Mouse (Mus musculus): ENCODE measurements around the gene Tenm4.
A peak's percentile ranks its signal among the peaks of the same experiment; 100 is the strongest.

Tenm4 gene

DNA sequence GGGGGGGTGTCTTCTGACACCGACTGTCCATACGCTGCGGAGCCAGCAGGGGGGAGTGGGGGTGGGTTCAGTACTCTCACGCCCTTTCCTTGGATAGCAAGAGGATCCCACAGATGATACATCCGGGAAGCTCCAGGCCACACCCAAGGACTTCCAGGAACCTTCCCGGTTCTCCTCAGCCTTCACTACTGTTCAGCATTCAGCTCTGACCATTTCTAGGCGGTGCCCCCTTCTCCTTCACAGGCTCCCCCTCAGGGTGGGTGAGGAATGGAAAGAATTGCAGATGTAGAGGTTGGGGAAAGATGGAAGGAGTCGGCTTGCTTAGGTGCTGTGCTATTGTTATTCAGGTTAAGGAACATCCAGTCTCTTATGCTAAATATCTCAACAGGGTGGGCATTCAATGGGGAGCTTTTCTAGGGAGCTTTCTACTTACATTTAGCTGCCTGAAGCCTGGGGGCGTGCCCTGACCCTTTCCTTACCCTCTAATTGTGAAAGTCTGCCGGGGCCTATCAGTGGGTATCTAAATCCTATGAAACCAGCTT, 33.8 kb downstream of the Tenm4 start:
- DNase-seq = no peak

DNA sequence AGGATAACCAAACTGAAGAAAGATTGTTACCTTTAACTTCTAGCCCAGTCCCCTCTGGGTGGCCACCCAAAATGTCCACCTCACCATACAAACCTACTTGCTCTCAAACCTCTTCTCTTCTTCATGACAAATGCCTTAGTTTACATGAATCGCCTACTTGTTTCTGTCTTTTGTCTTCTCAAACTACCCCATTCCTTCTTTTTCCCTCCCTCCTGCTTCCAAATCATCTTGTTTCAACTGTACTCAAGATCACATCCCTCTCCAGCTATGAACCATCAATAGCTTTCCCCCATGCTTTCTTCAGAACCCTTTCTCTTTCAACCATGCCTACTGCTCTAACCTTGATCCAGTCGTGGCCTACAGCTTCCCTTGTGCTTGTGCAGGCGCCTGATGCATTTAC, 36.0 kb downstream of the Tenm4 start:
- no peak for DNase-seq

DNA sequence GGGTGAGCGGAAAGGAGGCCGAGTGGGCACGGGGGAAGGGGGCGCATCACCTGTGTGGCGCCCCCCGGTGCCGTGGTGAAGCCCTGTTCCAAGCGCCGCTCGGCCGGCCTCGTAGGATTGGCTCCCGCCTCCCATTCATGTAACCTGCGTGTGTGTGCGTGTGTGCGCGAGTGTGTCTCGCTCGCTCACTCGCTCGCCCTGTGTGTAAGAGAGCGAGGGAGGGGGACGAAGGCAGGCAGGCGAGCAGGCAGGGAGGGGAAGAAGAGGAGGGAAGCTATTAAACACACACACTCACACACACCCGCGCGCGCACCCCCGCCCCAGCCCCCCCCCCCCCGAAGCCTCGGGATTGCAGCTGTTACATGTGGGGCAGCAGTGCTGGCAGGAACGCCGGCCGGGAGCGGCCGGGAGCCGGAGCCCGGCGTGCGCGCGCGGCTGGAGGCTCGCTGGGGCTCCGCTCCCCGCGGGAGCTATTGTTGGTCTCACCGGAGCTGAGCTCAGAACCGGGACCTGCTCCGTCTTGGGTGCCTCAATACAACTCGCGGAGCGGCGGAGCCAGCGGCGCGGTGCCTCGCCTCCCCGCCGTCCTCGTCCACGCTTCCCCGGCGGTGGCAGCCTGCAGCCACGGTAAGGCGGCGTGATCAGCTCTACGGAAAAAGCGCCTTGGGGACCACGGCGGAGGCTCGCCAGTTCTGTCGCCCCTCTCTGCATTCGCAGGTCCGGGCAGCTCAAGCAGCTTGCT, 38.9 kb downstream of the Tenm4 start:
- DNase-seq = peak; percentile 50

DNA sequence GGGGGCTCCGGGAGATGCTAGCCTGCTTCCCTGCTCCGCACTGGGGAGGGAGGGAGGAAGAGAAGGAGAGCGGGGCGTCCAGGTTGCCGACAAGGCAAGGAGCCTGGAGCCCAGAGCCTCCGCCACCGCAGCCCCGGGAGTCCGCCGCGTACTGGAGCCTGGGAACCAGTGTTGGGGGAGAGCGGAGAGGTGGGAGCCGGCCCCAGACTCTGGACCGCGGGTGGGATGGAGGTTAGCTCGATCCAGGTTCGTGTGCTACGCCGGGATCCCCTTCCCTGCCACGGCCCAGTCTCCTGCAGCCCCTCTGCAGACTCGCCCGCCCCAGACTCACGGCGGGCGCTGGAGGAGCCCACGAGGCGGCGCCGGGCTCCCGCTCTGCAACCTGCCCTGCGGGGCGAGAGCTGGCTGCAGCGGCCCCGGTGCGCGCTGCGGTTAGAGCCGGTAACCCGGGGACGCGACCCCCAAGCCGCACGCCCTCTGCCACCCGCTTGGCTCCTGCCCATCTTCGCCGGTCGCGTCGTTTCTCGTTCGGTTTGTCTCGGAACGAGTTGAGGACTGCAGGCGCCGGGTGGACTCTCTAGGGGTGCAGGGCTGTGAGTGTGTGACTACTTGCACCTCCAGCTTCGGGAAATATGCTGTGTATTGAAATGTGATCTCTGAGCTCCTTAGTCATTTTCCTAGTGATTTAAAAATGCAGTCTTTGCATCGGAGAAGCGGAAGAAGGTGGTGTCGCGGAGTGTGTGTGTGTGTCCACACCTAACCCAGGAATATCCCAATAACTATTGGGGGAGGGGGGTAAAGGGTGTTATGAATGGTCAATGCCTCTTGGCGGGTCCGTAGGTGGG, 39.7 kb downstream of the Tenm4 start:
- peak; percentile 49 for DNase-seq

DNA sequence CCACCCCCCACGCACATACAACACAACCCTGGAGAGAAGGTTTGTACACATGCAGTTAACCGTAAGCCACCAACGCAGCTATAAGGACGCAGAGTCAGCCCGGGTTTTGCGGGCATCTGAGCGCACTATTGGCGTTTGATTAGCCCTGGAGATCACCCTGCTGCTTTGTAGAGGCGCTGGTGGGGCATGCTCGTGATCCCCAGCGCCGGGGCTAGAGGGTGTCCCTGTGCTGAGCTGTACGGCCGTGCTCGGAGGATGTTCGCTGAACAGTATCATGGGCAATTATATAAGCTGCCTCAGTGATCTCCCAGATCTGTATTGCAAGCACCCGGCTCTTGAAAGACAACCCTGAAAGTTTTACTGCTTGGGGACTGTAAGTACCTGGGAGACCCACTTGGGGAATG, 40.6 kb downstream of the Tenm4 start:
- DNase-seq = peak; percentile 23

DNA sequence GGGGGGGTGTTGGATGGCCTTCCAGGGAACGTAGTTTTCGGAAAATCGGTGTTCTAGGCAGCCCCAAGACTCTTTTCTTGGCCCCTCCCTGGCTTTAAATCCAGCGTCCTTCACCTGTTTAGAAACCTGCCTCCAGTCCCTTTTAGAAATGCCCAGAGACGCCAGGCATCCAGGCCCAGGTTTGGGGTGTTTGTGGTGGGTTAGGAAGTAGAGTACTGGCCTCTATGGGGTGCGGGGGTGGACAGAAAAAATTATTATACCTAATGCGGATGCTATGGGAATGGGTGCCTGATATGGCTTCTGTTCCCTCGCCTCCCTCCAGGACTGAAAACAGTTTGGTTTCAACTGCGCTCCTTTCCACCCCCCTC, 41.2 kb downstream of the Tenm4 start:
- DNase-seq = no peak

DNA sequence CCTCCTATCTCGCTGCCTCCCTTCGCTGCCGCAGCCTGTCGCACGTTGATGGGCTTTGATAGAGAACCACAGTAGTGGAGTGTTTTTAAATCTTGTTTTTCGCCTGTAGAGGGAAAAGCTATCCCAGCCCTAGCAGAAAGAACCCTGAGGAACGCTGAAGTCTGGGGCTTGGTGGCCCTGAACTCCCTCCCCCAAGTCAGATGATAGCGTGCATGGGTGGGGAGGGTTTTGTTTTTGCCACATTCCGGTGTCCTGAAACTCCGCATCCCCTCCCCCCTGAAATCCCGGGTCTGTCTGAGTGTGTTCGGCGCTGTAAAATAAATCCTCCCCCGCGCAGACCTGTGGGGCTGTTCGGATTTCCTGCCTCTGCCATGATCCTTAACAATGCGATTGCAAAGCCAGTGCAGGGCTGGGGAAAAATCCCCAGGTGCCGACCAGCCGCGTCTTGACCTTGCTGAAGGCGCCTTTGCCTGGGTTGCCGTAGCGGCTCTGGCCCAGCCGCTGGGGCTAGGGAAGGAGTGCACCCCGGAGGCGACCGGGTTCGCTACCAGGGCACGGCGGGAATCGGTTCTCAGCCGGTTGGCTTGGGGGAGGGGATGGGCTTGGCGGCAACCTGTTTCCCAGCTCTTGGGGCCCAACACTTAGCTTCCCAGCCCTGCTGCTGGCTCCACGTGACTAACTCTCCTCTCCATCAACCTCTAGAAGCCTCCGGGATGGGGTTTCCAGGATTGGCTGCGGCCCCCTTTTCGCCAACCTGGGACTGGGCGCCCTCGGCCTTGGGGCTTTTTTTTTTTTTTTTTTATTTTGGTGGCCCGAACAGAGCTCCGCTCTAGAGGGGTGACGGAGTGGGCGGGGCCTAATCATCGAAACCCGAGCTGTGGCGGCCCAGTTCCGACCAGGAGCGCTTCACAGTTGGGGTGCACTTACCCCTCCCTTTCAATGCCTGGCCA, 41.8 kb downstream of the Tenm4 start:
- peak; percentile 52 for DNase-seq

DNA sequence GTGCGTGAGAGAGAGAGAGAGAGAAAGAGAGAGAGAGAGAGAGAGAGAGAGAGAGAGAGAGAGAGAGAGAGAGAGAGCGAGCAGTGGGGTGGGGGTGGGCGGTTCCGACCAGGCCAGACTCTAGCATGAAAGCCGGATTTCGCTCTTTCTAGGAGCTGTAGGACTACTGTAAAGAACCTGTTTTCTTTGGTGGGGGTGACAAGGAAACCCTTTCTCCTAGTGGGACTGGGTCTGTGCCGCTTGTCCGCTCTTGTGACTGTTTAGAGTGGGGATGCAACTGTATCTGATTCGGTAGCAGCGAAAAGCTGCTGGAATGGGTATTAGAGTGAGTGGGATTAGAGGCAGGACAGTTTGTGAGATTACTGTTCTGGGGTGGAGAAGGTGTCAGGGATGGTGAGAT, 42.7 kb downstream of the Tenm4 start:
- DNase-seq = no peak

DNA sequence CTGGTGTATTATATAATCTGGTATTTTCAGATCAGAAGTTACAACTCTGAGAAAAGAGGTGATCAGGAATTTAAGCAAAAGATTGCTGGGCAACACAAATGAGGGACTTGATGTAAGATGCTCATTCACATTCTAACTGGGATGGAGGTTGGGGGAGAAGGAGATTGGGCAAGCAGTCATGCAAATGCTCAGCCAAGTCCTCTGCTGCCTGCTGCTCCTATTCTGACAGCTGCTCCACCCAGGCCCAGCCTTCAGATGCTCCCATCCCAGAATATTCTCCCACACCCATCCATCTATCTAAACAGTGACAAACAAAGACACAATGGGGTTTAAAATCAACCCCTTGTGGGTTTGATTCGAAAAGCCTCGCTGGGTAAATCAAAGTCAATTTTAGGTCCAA, 43.8 kb downstream of the Tenm4 start:
- no peak for DNase-seq

DNA sequence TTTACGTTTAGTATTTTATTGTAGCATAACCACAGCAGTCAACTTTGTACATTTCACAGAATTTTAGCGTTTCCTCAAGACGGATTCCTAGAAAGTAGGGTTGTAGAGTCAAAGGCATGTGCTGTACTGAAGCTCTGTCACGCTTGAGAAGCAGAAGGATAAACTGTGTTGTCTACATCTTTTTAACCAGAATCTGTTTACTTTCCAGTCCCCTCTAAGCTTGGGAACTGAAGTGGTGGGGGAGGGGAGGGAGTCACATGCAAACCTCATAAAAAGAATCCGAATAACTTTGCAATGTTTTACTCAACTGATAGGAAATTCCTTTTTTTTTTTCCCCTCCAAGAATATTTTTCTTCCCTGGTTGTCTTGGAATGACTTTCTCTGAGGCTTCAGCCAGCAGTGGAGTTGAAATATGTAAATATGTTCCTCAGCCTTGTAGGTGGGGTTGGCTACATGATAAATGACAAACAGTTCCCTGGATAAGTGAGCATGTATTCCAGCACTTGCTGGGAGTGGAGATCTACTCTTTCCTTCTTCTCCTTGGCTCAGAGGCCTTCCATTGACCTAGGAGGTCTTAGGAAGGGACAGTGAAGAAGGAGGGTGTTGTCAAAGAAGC, 45.0 kb downstream of the Tenm4 start:
- DNase-seq = no peak

DNA sequence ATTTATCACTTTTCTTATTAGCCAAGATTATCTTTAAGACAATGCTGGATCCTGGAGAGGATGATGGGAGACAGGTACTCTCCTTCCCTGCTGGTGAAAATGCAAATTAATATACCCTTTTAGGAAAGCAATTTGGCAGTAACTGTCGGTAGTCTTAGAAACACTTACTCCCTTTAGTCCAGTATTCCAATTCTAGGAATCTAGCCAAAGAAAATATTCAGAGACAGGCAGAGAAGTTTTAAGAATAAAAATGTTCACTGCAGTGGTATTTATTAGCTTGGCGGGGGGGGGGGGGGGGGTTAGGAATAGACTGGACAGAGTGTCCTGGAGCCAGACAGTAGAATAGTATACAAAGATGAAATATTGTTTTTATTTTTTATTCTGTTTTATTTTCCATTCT, 48.3 kb downstream of the Tenm4 start:
- no peak for DNase-seq

DNA sequence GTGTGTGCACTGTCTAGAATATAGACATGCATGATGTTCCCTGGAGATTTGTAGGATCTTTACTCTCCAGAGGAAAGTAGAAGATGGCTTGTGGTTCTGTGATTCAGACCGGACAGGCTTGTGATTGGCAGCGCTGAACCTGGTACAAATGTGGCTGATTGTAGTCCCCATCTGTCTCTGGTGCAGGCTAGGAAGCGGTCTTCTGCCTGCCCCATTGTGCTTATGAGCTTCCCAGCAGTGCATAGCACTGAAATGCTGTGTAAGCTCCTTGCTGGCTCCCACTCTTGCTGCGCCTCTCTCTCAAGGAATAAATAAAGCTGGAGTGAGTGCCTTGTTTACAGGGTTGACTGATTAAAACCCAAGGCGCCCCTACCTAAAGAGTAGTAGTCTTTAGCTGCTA, 49.6 kb downstream of the Tenm4 start:
- no peak for DNase-seq

DNA sequence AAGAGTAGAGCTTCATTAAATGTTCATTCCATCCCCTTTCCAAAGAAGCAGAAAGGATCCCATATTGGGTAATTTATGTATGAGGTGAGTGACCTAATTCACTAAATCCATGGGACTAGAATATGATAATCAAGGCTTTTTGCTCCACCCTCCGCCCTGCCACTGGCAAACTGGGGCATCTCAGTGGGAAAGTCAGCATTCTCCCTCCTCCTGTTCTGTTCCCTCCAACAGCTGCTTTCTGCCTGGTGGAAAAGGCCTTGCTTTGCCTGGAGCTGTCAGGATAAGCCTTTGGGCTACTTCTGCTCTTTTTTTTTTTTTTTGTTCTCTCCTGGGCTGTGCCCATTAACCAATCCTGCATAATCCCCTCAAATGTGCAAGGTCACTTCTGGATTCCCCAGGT, 51.5 kb downstream of the Tenm4 start:
- no peak for DNase-seq

DNA sequence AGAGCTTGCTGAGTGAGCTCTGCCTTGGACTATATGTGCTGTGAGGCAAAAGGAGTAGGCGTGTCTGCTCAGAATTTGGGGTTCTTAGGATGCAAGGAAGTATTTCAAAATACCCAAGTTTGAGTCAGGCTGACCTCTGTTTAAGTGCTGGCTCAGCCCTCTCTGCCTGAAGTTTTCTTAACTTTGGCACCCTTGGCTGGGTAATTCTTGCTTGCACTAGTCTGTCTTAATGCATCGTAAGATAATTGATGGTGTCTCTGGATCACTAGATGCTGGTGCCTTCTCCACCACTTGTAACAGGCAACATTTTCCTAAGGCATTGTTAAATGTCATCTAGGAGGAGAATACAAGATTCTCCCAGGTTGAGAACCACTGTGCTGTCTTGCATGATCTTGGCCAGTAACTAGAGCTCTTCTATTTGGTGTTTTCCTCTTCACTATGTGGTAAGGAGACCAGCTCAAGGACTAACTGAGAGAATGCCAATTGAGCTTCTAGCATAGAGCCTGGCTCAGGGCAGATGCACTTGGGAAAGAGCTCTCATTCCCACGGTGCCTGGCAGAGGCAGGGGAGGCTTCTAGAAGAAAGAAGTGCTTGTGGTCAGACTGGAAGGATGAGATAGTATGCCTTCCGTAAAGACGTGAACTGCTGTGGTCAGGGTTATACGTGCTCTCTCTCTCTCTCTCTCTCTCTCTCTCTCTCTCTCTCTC, 57.7 kb downstream of the Tenm4 start:
- DNase-seq = no peak

DNA sequence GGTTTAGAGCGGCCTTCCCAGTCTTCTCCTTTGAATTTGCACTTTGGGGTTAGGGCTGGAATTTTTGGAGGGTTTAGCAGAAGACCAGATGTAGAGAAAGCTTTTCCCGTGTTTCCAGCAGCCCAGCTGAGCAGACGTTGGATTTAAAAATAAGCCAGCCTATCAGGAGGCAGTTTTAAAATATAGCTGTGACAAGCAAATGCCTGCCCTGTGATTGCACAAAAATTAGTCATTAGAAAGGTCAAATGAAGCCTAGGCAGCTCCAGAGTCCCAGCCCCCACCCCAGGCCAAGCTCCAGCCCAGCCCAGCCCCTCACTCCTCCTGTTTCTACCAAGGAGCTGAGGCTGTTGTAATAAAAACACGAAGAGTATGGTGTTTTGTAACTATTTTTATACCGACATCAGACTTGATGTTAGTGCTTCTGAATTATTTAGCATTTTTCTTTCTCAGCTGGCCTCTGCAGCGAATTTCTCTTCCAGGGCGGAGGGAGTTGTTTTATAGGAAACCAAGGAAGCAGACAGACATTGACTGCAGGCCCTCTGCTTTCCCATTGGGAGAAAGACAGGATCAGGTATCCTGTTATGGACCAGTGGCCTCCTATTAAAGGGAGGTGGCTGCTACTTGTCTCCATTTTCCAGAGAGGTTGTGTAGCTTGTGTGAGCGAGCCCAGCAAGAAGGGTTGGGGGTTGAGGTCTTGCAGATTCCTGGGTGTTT, 59.1 kb downstream of the Tenm4 start:
- DNase-seq = no peak

DNA sequence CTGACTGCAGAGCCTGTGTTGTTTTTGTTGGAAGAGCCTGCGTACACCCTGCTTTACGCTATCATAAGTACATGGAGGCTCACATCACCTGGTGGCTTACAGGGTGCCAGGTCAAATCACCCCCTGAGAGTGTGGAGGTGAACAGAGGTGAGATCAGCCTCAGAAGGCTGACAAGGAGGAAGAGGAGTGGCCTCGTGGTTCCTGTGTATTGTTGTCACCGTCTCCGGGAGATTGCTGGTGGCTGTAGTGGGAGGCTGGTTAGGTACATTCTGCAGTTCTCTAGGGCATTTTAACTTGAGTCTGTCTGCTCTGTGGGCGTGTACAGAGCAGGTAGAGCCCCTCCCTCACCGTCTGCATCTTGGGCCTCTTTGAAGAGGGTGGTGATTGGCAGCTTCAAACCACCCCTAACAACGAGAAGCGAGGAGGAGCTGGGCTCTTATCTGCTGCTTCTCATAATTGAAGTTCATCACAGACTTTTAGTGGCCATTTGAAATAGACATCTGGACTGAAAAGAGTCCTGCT, 59.7 kb downstream of the Tenm4 start:
- no peak for DNase-seq

DNA sequence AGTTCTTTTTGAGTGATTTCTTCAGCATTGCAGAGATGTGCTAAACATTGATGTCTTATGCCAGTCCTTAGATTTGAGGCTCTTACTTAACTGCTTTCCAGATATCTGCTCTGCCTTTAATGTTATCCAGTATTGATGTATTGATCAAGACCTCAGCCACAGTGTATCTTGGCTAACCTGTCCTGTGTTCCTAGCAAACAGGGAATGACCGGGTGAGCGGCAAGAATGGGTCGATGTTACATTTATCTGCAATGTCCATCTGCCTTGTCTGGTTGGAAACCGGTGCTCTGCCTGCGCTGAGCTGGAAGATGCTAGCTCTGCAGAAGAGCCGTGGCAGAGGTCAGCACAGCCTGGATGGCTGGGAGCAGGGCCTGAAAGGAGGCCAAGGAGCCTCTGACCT, 64.8 kb downstream of the Tenm4 start:
- DNase-seq = no peak

DNA sequence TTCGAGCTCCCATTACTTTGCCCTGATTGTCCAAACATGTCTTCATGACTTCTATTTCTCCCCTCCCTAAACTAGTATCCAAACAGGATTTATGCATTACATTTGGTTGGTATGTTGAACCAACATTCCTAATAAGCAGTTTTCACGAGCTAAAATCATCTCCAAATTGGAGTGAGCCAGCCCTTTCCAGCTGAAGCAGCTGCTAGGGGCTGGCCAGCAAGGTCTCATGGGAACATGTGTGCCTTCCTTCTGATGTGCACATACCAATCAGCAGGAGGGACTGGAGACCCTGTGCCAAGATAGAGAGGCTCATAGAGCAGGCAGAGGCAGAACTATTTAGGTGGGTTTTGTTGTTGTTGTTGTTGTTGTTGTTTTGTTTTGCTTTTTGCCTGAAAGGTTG, 69.6 kb downstream of the Tenm4 start:
- no peak for DNase-seq

DNA sequence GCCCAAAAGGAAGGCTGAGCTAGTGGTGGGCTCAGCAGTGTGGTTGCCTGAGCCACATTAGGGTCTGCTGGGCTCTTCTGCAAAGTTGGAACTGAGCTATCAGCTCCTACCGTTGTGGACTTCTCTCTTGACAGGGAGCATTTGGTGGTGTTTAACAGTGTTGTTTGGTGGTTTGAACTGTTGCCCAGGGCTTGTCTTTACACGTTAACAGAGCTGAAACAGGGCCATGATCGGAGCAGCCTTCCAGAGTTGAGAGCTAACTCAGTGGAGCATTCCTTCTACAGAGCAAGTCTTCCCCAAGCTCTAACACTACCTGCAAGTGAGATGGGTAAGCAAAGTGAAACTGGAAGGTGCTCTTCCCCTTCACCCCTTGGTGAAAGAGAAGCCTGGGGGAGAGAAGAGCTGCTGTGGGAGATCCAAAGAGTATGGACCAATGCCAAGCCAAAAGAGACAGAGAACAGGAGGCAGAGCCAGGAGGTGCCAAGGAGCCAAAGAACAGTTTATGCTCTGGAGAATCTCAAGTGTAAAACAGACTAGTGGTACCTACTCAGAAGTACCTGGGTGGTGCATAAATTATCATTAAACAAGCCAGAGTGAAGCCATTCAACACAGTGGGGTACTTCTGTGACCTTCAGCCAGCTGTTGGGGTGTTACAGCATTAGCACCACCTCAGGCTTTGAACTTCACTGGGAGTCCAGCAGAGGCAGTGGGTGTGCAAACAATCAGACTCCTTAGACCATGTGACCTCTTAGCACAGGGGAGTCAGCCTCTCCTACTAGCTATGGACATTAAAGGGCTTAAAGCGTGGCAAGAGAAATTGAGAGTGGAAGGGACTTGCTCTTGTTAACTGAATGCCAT, 71.5 kb downstream of the Tenm4 start:
- peak; percentile 18 for DNase-seq

DNA sequence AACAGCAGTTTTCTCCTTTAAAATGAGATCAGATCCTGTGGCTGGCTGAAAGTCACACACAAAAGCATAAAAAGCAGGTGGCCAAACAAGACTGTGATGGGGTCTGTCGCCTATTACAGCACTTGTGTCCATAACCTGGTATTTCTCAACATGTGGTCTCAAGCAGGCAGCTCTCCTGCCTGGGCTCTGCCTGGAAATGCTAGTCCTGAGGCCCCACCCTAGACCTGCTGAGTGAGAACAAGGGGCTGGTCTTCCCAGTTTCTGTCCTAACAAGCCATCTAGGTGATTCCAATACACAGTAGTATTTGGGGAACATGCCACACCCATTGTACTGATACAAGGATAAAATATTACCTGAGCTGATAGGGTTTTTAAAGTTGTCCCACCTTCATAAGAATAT, 73.8 kb downstream of the Tenm4 start:
- no peak for DNase-seq
